Mouse (Mus musculus) brown adipose tissue, adult 24 weeks (tissue): ENCODE measurements around the gene Shd. TPM values are rescaled to one million over a fixed set of nuclear protein-coding genes. Genes with fewer than 3 reads are reported as not detected.
A peak's percentile ranks its signal among the peaks of the same experiment; 100 is the strongest.
"Not testable (repeated sequence)": the region's sequence is repeated elsewhere in the genome, so short reads cannot be mapped to it uniquely, and the experiment has no call there.

ENCODE experiments used
- H3K27ac ChIP-seq: fragments of 200-500 bp; replicated peaks from 2 replicates; pipeline ENCODE4 v1.5.1; 2012; ENCODE audit warnings: low read depth, mild to moderate bottlenecking, low read length
- H3K4me1 ChIP-seq: fragments of 200-500 bp; 2 replicates; pipeline ENCODE4 v1.6.1; 2012; ENCODE audit warnings: low read length, mixed read lengths; ENCODE audit not compliant: control insufficient read depth, insufficient read depth, insufficient read length
- H3K4me3 ChIP-seq: fragments of 200-500 bp; 2 replicates; pipeline ENCODE4 v1.5.1; 2012; ENCODE audit warnings: low read depth, mild to moderate bottlenecking, low read length, moderate library complexity; ENCODE audit not compliant: insufficient read depth
- polyA plus RNA-seq: library from polyadenylated mRNA; stranded (reverse); fragments of >200 nt; gene quantifications from 2 replicates; pipeline ENCODE4 v1.2.4, GENCODE M21; 2012; ENCODE audit not compliant: missing spikeins, insufficient read depth, insufficient read length

Gene Shd
- not detected in 2 replicates for polyA plus RNA-seq

- Histone ChIP-seq H3K4me3 (peak within 1 kb of the TSS; percentile 50), H3K4me1 (peaks cover 7% of the 10 kb centered on the region; the same call in 1 of the 2 replicates), H3K27ac (no peak within 1 kb of the TSS)
Measured at GRCm38 (mm10) chr17:55969966-55970891, at the start of gene Shd. Gene Shd (plus strand): TSS chr17:55970467.

- Histone ChIP-seq H3K27ac (peak overlapping the region; percentile 25), H3K4me3 (peak overlapping the region; percentile 69), H3K4me1 (no peaks in the 10 kb centered on the region)
Measured at GRCm38 (mm10) chr17:55931553-55932502, 38.4 kb upstream of the Shd start.

- Histone ChIP-seq H3K4me3 (peak overlapping the region; percentile 69), H3K27ac (peak overlapping the region; percentile 10; the same call in 1 of the 2 replicates), H3K4me1 (no peaks in the 10 kb centered on the region)
Measured at GRCm38 (mm10) chr17:55932635-55933034, 37.6 kb upstream of the Shd start.

- H3K4me3 ChIP-seq, result no peak overlapping the region
- H3K4me1 ChIP-seq, result no peaks in the 10 kb centered on the region
- no peak overlapping the region for H3K27ac ChIP-seq
Measured at GRCm38 (mm10) chr17:55933191-55933590, 37.1 kb upstream of the Shd start.

- H3K4me3 ChIP-seq, result peak overlapping the region; percentile 71
- H3K27ac ChIP-seq, result peak overlapping the region; percentile 90
- H3K4me1 ChIP-seq, result not testable (repeated sequence)
Measured at GRCm38 (mm10) chr17:55944387-55944865, 25.8 kb upstream of the Shd start.

- Histone ChIP-seq H3K27ac (peak overlapping the region; percentile 92), H3K4me3 (peak overlapping the region; percentile 71)
- not testable (repeated sequence) for H3K4me1 ChIP-seq
Measured at GRCm38 (mm10) chr17:55944866-55945682, 25.2 kb upstream of the Shd start.

- peak overlapping the region; percentile 71 for H3K4me3 ChIP-seq
- H3K27ac ChIP-seq, result peak overlapping the region; percentile 92
Measured at GRCm38 (mm10) chr17:55945696-55946095, 24.6 kb upstream of the Shd start.

GRCm38 (mm10) chr17:55948647-55949046 is 21.6 kb upstream of the Shd start:
- Histone ChIP-seq H3K4me1 (no peaks in the 10 kb centered on the region), H3K27ac (no peak overlapping the region), H3K4me3 (no peak overlapping the region)

More at GRCm38 (mm10) chr17:55945696-55946095, 24.6 kb upstream of the Shd start:
- no peaks in the 10 kb centered on the region for H3K4me1 ChIP-seq

GRCm38 (mm10) chr17:55949400-55949799 is 20.9 kb upstream of the Shd start, which contains the start of gene Zfp119b:
Gene Zfp119b (minus strand): TSS chr17:55949500.
- Histone ChIP-seq H3K27ac (no peak within 1 kb of the TSS), H3K4me1 (no peaks in the 10 kb centered on the region), H3K4me3 (no peak within 1 kb of the TSS)

- H3K4me1 ChIP-seq, result no peaks in the 10 kb centered on the region
- H3K27ac ChIP-seq, result no peak overlapping the region
- H3K4me3 ChIP-seq, result no peak overlapping the region
Measured at GRCm38 (mm10) chr17:55950601-55951000, 19.7 kb upstream of the Shd start.

GRCm38 (mm10) chr17:55952041-55952440 is 18.2 kb upstream of the Shd start:
- Histone ChIP-seq H3K4me1 (no peaks in the 10 kb centered on the region), H3K27ac (no peak overlapping the region), H3K4me3 (no peak overlapping the region)

- H3K27ac ChIP-seq, result peak within 1 kb of the TSS; percentile 46; the same call in 1 of the 2 replicates
- H3K4me1 ChIP-seq, result no peaks in the 10 kb centered on the region
- H3K4me3 ChIP-seq, result peak within 1 kb of the TSS; percentile 16; the same call in 1 of the 2 replicates
Measured at GRCm38 (mm10) chr17:55952447-55953027, 17.7 kb upstream of the Shd start, which contains the start of gene Ebi3. Gene Ebi3 (plus strand): TSS chr17:55952640.

- Histone ChIP-seq H3K4me3 (no peak overlapping the region), H3K4me1 (no peaks in the 10 kb centered on the region), H3K27ac (no peak overlapping the region)
Measured at GRCm38 (mm10) chr17:55953751-55954150, 16.5 kb upstream of the Shd start.

GRCm38 (mm10) chr17:55954229-55954628 is 16.0 kb upstream of the Shd start:
- Histone ChIP-seq H3K27ac (no peak overlapping the region), H3K4me3 (no peak overlapping the region), H3K4me1 (no peaks in the 10 kb centered on the region)
